Mouse (Mus musculus): ENCODE results near the gene Evpl. TPM values are rescaled to one million over a fixed set of nuclear protein-coding genes. Genes with fewer than 3 reads are reported as not detected.

Gene Evpl
- total RNA-seq, 2 experiments from 2014 or later: 0.14 TPM; not detected in 1

DNA sequence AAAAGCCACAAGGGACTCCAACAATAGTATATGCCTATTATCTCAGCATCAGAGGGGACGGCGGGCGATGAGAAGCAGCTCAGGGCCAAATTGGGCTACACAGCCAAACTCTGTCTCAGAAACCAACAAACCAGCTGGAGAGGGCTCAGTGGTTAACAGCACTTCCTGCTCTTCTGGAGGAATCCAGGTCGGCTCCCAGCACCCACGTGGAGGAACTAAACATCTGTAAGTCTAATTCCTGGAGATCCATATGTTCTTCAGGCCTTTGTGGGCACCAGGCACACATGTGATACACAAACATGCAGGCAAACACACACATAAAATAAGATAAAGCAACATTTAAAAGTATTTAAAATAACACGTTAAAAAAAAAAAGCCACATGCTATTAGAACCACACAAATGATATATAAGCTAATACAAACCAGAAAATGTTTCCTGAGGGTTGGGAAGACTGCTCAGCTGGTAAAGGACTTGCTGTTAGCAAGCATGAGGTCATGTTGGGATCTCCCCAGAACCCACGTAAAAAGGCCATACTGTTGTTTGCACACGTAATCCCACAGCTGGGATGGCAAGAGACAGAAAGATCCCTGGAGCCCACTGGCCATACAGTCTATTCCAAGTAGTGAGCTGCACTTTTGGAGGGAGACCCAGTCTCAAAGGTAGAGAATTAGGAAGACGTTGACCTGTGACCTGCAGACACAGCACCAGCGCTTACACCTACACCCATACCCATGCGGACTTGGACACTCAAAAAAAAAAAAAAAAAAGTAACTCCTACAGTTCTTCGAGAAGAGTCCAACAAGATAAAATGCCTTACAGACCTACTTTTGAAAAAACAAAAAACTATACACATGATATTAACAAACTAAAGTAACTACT is 35.0 kb upstream of the Evpl start:
- intact Hi-C loops (cut with DNase I): no loop called here
- DNase-seq: no peak
- TF ChIP-seq CTCF (IDR thresholded peaks at IDR 0.05): no peak
- peak overlapping the region; percentile 95; the same call in 1 of the 2 replicates for H3K27ac ChIP-seq
- H3K4me3 ChIP-seq: peak overlapping the region; percentile 98

DNA sequence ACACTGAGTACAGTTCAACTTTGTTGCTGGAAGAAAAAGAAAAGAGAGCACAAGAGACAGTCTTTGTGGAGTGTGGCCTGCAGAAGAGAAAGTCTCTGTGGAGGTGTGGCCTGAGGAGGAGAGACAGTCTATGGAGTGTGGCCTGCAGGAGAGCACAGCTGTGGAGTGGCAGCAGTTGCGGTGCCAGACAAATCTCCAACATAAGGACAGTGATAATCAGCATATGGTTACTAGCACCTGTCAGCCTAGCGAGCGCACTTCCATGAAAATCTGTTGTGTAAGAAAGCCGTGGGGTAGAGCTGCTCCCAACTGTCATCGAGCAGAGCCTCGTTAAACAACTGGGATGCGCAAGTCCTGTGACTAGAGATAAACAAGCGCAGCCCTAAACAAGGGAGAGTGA is 31.7 kb upstream of the Evpl start:
- H3K27ac ChIP-seq: no peak overlapping the region
- H3K4me3 ChIP-seq: no peak overlapping the region
- intact Hi-C loops (cut with DNase I): no loop called here
- DNase-seq: no peak
- TF ChIP-seq CTCF (IDR thresholded peaks at IDR 0.05): no peak

DNA sequence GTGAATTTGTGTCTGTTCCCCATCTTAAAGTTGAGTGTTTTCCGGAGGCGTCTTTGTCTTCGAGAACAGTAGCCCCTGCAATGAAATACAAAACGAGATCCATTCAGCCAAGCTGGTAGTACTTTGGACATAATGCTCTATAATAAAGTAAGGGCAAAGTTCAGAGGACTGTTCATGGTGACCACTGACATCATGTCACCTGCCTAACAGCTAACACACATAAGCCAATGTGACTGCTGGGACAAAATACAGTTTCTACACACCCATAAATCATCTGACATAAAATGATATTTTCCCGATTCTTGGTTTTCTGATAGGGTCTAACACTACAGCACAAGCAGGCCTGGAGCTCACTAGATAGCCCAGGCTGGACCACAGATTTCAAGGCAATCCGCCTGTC is 30.4 kb upstream of the Evpl start:
- intact Hi-C loops (cut with DNase I): no loop called here
- TF ChIP-seq CTCF (IDR thresholded peaks at IDR 0.05): no peak
- H3K4me3 ChIP-seq: no peak overlapping the region
- no peak for DNase-seq
- H3K27ac ChIP-seq: no peak overlapping the region

DNA sequence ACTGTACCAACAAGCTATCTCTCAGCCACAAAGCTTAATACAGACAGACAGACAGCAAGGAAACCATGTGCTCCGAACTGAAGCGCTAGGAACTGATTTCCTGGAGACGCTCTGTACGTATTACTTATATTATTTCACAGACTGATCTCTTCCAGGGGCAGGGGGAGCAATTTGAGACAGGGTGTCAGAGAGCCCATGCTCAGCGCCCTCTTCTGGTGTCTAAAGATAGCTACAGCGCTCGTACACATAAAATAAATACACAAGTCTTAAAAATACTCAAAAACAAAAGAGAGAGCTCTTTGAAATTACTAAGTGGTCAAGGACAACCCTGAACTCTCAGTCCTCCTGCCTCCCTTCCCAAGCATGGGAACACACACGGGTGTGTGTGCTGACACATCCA is 29.8 kb upstream of the Evpl start:
- TF ChIP-seq CTCF (IDR thresholded peaks at IDR 0.05): peak; percentile 34; the same call in 1 of the 2 replicates
- H3K27ac ChIP-seq: no peak overlapping the region
- H3K4me3 ChIP-seq: no peak overlapping the region
- intact Hi-C loops (cut with DNase I): no loop called here
- DNase-seq: no peak

DNA sequence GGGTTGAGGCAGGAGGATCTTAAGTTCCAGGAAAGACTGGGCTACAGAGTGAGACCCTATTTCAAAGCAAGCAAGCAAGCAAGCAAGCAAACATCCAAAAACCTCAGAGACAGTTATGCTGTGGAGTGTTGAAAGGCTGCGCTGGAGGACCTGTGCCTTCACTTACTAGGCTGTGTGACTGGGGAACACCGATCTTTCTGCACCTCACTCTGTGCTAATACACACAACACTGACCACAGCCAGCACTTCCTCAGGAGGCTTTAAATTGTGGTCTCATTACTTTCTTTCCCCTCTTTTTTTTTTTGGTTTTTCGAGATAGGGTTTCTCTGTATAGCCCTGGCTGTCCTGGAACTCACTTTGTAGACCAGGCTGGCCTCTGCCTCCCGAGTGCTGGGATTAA is 28.0 kb upstream of the Evpl start:
- intact Hi-C loops (cut with DNase I): no loop called here
- TF ChIP-seq CTCF (IDR thresholded peaks at IDR 0.05): no peak
- Histone ChIP-seq H3K27ac (peak overlapping the region; percentile 28; the same call in 1 of the 2 replicates), H3K4me3 (no peak overlapping the region)
- DNase-seq: no peak

DNA sequence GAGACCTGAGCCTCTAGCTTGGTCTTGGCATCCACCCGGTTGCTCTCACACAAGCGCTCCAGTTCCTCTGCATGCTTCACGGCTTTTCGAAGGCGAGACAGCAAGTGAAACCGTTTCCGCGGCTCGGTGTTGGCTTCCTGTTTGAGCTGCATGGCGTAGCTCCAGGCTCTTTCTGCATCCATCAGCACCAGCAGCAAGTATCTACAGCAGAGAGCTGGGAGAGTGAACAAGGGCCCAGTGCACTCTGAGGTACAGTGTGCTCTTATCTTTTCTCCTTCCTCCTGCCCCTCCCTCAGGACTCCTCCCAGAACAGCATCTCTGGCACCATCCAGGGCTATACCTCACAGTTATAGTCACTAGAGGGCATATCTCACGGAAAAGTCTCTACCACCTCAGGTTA is 27.5 kb upstream of the Evpl start:
- intact Hi-C loops (cut with DNase I): no loop called here
- TF ChIP-seq CTCF (IDR thresholded peaks at IDR 0.05): no peak
- no peak overlapping the region for H3K4me3 ChIP-seq
- peak overlapping the region; percentile 28; the same call in 1 of the 2 replicates for H3K27ac ChIP-seq
- peak; percentile 72 for DNase-seq

DNA sequence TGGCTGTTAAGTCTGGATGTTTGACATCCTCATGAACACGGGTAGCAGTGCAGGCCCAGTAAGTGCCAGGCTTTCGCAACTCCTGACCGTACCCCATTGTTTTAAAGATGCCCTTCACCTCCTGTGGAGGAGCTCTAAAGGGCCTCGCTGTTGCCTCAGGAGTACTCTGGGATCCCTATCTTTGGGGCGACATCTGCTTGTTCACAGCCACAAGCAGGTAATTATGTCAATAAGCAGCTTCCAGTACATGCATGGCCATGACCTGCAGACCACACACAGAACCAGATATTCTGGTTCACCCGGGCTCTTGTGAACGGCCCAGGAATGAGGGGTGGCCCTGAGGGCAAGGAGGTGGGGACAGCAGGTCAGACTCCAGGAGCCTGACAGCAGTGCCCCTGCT is 22.4 kb upstream of the Evpl start:
- H3K27ac ChIP-seq: no peak overlapping the region
- DNase-seq: no peak
- intact Hi-C loops (cut with DNase I): no loop called here
- no peak for TF ChIP-seq CTCF (IDR thresholded peaks at IDR 0.05)
- H3K4me3 ChIP-seq: no peak overlapping the region

DNA sequence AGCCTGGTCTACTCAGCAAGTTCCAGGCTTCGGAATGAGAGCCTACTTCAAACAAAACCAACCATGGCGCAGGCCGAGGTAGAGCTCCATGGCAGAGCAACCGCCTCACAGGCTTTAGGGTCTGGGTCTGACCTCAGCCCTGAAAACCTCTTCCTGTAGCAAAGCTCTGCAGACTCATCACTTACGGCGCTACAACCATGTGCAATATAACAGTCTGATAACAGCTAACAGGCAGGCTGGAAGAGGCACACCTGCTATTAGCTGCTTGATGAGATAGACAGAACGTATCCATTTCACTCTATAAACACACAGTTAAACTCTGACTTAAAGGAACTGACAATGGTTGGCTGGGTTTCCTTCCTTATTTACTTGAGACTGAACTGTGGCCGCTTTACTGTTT is 21.6 kb upstream of the Evpl start:
- no peak overlapping the region for H3K27ac ChIP-seq
- intact Hi-C loops (cut with DNase I): no loop called here
- TF ChIP-seq CTCF (IDR thresholded peaks at IDR 0.05): no peak

DNA sequence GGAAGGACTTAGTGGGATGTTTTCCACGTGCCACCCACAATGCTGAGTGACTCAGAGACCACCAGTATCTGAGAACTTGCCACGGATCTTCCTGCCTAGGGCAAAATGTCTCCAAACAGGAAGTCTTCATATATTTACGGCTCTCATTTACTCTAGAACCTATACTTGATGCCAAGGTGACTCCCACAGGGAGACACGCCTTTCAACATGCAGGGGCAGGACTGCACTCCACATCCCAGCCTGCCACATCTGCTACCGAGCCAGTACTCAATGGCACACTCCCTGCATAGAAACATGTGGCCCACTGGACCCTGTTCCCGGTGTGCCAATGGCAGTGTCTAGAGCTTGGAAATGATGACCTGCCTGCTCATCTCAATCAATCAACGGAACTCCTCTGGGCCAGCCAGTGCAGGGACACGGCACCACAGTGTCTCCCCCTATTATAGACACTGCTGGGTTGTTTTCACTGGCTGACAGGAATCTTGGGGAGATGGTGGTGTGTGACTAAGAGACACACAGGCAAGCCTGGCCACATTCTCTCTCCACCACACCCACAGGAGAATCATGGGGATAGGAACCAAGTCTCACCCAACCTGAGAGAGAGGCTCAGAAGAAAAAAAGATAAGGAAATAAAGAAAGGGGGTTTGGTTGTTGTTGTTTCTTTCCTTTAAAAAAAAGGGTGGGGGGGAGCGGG is 18.3 kb upstream of the Evpl start:
- DNase-seq: no peak

More for the DNA sequence above, 21.6 kb upstream of the Evpl start:
- no peak overlapping the region for H3K4me3 ChIP-seq
- DNase-seq: no peak

DNA sequence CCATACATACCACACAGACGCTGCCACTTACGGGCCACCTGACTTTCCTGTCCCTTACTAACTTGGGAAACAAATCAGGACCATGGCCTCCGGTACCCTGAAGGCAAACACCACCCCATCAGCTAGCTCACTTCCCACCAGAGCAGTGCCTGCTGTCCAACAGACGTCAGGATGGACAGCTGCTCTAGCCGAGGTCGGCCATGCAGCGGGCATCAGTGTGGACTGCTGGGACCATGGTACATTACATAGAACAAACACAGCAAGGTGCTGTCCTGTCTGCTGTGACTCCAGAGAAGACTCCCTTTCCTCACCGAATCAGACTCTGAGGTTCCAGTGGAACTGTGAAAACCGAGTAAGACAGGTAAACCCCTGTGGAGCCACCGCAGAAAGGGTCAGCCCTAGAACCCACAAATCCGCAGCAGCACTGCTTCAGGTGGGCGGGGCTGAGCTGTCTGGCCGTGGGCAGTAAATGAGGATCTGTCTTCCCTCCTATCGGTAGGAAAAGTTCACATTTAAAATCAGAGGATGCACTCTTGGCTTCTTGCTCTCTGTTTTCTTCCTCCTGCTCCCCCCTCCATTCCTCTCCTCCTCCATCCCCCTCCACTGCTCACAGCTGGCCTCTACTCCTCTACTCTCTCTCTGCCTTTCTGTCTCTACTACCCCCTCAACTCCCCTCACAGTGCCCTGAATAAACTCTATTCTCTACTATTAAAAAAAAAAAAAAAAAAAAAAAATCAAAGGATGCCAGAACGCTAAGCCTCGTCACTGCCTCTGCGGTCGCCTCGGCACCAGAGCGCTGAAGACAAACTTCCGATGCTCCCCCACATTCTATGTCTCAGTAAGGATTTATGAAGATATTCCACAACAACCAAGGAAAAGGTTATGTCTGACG is 17.5 kb upstream of the Evpl start:
- intact Hi-C loops (cut with DNase I): no loop called here
- no peak overlapping the region for H3K27ac ChIP-seq
- H3K4me3 ChIP-seq: no peak overlapping the region
- no peak for DNase-seq
- no peak for TF ChIP-seq CTCF (IDR thresholded peaks at IDR 0.05)

More for the DNA sequence above, 18.3 kb upstream of the Evpl start:
- Histone ChIP-seq H3K4me3 (no peak overlapping the region), H3K27ac (no peak overlapping the region)
- TF ChIP-seq CTCF (IDR thresholded peaks at IDR 0.05): no peak
- intact Hi-C loops (cut with DNase I): no loop called here

DNA sequence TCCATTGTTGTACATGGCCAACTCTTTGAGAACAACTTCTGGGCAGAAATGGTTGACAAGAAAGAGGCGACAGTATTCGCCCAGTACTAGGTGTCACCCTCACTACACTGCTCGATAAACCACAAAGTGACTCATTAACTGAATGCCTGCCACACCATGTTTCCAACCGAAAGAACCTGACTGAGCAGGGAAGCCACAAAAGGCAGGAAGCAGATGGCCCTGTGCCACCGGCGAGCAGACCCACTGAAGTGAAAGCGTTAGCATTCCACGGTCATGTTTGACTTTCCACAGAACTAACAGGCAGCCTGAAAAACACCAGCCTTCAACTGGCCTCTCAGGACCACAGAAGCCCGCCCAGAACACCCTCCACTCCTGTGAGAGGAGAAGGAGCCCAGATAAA is 16.8 kb upstream of the Evpl start:
- no peak for TF ChIP-seq CTCF (IDR thresholded peaks at IDR 0.05)
- intact Hi-C loops (cut with DNase I): no loop called here
- DNase-seq: no peak
- H3K4me3 ChIP-seq: no peak overlapping the region
- no peak overlapping the region for H3K27ac ChIP-seq

DNA sequence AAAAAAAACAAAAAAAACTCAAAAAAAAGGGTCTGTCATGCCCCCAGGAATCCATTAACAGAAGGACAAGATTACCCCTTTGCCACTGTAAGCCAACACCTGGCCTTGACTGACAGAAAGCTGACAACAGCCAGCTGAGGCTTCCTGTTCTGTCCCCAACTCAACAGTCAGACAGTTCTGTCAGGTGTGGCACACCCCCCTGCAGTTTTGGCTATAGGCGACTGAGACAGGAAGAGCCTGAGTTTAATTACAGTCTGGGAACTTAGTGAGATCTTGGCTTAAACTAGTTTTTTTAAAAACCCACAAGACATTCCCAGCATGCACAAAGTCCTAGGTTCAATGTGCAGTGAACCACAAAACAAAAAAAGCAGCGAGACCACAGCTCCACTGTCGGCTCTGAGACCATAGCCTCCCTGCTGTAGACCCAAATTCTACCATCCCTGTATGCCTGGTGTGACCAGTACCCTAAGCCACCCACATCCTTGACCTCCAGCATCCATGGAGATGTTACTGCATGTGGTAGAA is 15.3 kb upstream of the Evpl start:
- no peak for DNase-seq
- Histone ChIP-seq H3K27ac (no peak overlapping the region), H3K4me3 (no peak overlapping the region)
- no peak for TF ChIP-seq CTCF (IDR thresholded peaks at IDR 0.05)
- intact Hi-C loops (cut with DNase I): no loop called here
